Mouse (Mus musculus) embryonic facial prominence, embryonic 11.5 days (tissue): ENCODE measurements around the gene Rer1. TPM values are rescaled to one million over a fixed set of nuclear protein-coding genes. Genes with fewer than 3 reads are reported as not detected.
"Not testable (repeated sequence)": the region's sequence is repeated elsewhere in the genome, so short reads cannot be mapped to it uniquely, and the experiment has no call there.

Experiments used
- ATAC-seq: fragments of 200-750 bp; cut with Nextera tagmentation; replicated peaks from 2 replicates; pipeline ENCODE4 v1.8.0; 2017; ENCODE audit warnings: low read depth; ENCODE audit not compliant: insufficient number of reproducible peaks, low FRiP score, low TSS enrichment
- DNase-seq: peaks from one replicate; pipeline ENCODE4 v3.0.0-alpha.2; 2015; ENCODE audit warnings: low spot score
- H3K27ac ChIP-seq: fragments of 300-500 bp; sonication (generic); replicated peaks from 2 replicates; pipeline ENCODE4 v1.5.1; 2014; ENCODE audit warnings: mild to moderate bottlenecking, low read depth, low read length, control low read depth
- H3K27me3 ChIP-seq: fragments of 300-500 bp; sonication (generic); 2 replicates; pipeline ENCODE4 v1.6.1; 2014; ENCODE audit warnings: mild to moderate bottlenecking, low read length, moderate library complexity, mixed read lengths; ENCODE audit not compliant: control insufficient read depth, insufficient read depth
- H3K36me3 ChIP-seq: fragments of 300-500 bp; sonication (generic); replicated peaks from 2 replicates; pipeline ENCODE4 v1.6.1; 2014; ENCODE audit warnings: low read depth, mild to moderate bottlenecking, low read length, moderate library complexity, mixed read lengths; ENCODE audit not compliant: control insufficient read depth, insufficient read depth
- H3K4me1 ChIP-seq: fragments of 300-500 bp; sonication (generic); 2 replicates; pipeline ENCODE4 v1.6.1; 2014; ENCODE audit warnings: low read length, mixed read lengths; ENCODE audit not compliant: control insufficient read depth, insufficient read depth
- H3K4me2 ChIP-seq: fragments of 300-500 bp; sonication (generic); 2 replicates; pipeline ENCODE4 v1.6.1; 2014; ENCODE audit warnings: low read depth, mild to moderate bottlenecking, control low read depth, low read length, moderate library complexity
- H3K4me3 ChIP-seq: fragments of 300-500 bp; sonication (generic); 2 replicates; pipeline ENCODE4 v1.5.1; 2014; ENCODE audit warnings: low read depth, low read length, control low read depth
- H3K9ac ChIP-seq: fragments of 300-500 bp; sonication (generic); replicated peaks from 2 replicates; pipeline ENCODE4 v1.6.1; 2014; ENCODE audit warnings: mild to moderate bottlenecking, control low read depth, low read length
- H3K9me3 ChIP-seq: fragments of 300-500 bp; sonication (generic); replicated peaks from 2 replicates; pipeline ENCODE4 v1.6.1; 2016; ENCODE audit warnings: mild to moderate bottlenecking, low read length, inconsistent platforms, mixed read lengths; ENCODE audit not compliant: control insufficient read depth
- WGBS: fragments of 180-500 bp; shearing (Covaris S2); extraction: QIAGEN DNeasy Blood & Tissue Kit; methylation state at CpG from one replicate; pipeline ENCODE4 v1.1.7; 2014; 5-methylcytosine and 5-hydroxymethylcytosine counted together
- polyA plus RNA-seq: library from polyadenylated mRNA; unstranded; fragments of >200 nt; fragmentation: Nextera tagmentation; extraction: Ambion mirVana; gene quantifications from 2 replicates; pipeline ENCODE4 v1.2.1, GENCODE M21; 2014

The Rer1 gene
- polyA plus RNA-seq, 1 experiment from 2014 or later: 173 TPM

GRCm38 (mm10) chr4:155078808-155079207, 7.4 kb downstream of the Rer1 start:
- H3K27me3 ChIP-seq, ATAC-seq: not testable (repeated sequence)
- 89% methylated on average over 10 of the region's 10 CpGs for WGBS

GRCm38 (mm10) chr4:155076677-155077076, 9.5 kb downstream of the Rer1 start:
- no peaks in the 10 kb centered on the region for H3K27me3 ChIP-seq
- no peak overlapping the region for H3K4me2 ChIP-seq
- no peak overlapping the region for H3K4me3 ChIP-seq
- H3K36me3 ChIP-seq: peaks cover 20% of the 10 kb centered on the region
- no peaks in the 10 kb centered on the region for H3K9me3 ChIP-seq
- no peaks in the 10 kb centered on the region for H3K4me1 ChIP-seq
- ATAC-seq: no peak
- WGBS: 86% methylated on average over 9 of the region's 9 CpGs
- H3K9ac ChIP-seq: no peak overlapping the region
- DNase-seq: no peak
- H3K27ac ChIP-seq: no peak overlapping the region

More at GRCm38 (mm10) chr4:155078808-155079207, 7.4 kb downstream of the Rer1 start:
- not testable (repeated sequence) for H3K4me3 ChIP-seq, DNase-seq, H3K9me3 ChIP-seq, H3K9ac ChIP-seq, H3K4me2 ChIP-seq, H3K27ac ChIP-seq, H3K4me1 ChIP-seq
- H3K36me3 ChIP-seq: peaks cover 15% of the 10 kb centered on the region

GRCm38 (mm10) chr4:155075813-155076212, 10.4 kb downstream of the Rer1 start:
- no peak overlapping the region for H3K27ac ChIP-seq
- no peak overlapping the region for H3K4me2 ChIP-seq
- no peak overlapping the region for H3K4me3 ChIP-seq
- ATAC-seq (no peak), DNase-seq (no peak)
- 100% methylated on average over 2 of the region's 2 CpGs for WGBS
- H3K4me1 ChIP-seq: no peaks in the 10 kb centered on the region
- H3K9me3 ChIP-seq: no peaks in the 10 kb centered on the region
- no peak overlapping the region for H3K9ac ChIP-seq
- H3K36me3 ChIP-seq: peaks cover 20% of the 10 kb centered on the region
- H3K27me3 ChIP-seq: no peaks in the 10 kb centered on the region

GRCm38 (mm10) chr4:155075137-155075536, 11.0 kb downstream of the Rer1 start:
- no peaks in the 10 kb centered on the region for H3K27me3 ChIP-seq
- WGBS: 91% methylated on average over 9 of the region's 9 CpGs
- ATAC-seq (no peak), DNase-seq (no peak)
- no peak overlapping the region for H3K27ac ChIP-seq
- H3K9me3 ChIP-seq: no peaks in the 10 kb centered on the region
- H3K4me3 ChIP-seq: no peak overlapping the region
- H3K9ac ChIP-seq: no peak overlapping the region
- no peaks in the 10 kb centered on the region for H3K4me1 ChIP-seq
- H3K36me3 ChIP-seq: peaks cover 17% of the 10 kb centered on the region
- no peak overlapping the region for H3K4me2 ChIP-seq

GRCm38 (mm10) chr4:155074418-155074817, 11.8 kb downstream of the Rer1 start:
- Histone ChIP-seq H3K4me3 (no peak overlapping the region), H3K27me3 (no peaks in the 10 kb centered on the region), H3K4me2 (no peak overlapping the region), H3K4me1 (no peaks in the 10 kb centered on the region), H3K9me3 (no peaks in the 10 kb centered on the region), H3K9ac (no peak overlapping the region), H3K36me3 (peaks cover 12% of the 10 kb centered on the region), H3K27ac (no peak overlapping the region)
- DNase-seq (no peak), ATAC-seq (no peak)
- 78% methylated on average over 9 of the region's 9 CpGs for WGBS

- Histone ChIP-seq H3K4me3 (no peak overlapping the region), H3K36me3 (peaks cover 11% of the 10 kb centered on the region), H3K4me1 (peaks cover 3% of the 10 kb centered on the region; the same call in 1 of the 2 replicates), H3K9me3 (no peaks in the 10 kb centered on the region), H3K4me2 (no peak overlapping the region), H3K27me3 (no peaks in the 10 kb centered on the region), H3K27ac (no peak overlapping the region), H3K9ac (no peak overlapping the region)
- no peak for DNase-seq
- no peak for ATAC-seq
- WGBS: 93% methylated on average over 5 of the region's 5 CpGs
Measured at GRCm38 (mm10) chr4:155070921-155071320, 15.3 kb downstream of the Rer1 start.

- Histone ChIP-seq H3K4me3 (no peak overlapping the region), H3K4me1 (peaks cover 3% of the 10 kb centered on the region; the same call in 1 of the 2 replicates), H3K9ac (no peak overlapping the region), H3K4me2 (no peak overlapping the region), H3K27me3 (no peaks in the 10 kb centered on the region), H3K9me3 (no peaks in the 10 kb centered on the region), H3K27ac (no peak overlapping the region), H3K36me3 (peaks cover 11% of the 10 kb centered on the region)
- WGBS: 93% methylated on average over 13 of the region's 13 CpGs
- ATAC-seq (no peak), DNase-seq (no peak)
Measured at GRCm38 (mm10) chr4:155070199-155070598, 16.0 kb downstream of the Rer1 start.

- H3K27ac ChIP-seq: no peak overlapping the region
- no peak overlapping the region for H3K9ac ChIP-seq
- peaks cover 9% of the 10 kb centered on the region for H3K36me3 ChIP-seq
- DNase-seq (no peak), ATAC-seq (no peak)
- no peaks in the 10 kb centered on the region for H3K9me3 ChIP-seq
- H3K27me3 ChIP-seq: no peaks in the 10 kb centered on the region
- H3K4me3 ChIP-seq: no peak overlapping the region
- peaks cover 3% of the 10 kb centered on the region; the same call in 1 of the 2 replicates for H3K4me1 ChIP-seq
- no peak overlapping the region for H3K4me2 ChIP-seq
- 91% methylated on average over 6 of the region's 6 CpGs for WGBS
Measured at GRCm38 (mm10) chr4:155069191-155069590, 17.0 kb downstream of the Rer1 start.
